Mouse (Mus musculus): Measurements from ENCODE around the gene Fes.

The Fes gene

DNA sequence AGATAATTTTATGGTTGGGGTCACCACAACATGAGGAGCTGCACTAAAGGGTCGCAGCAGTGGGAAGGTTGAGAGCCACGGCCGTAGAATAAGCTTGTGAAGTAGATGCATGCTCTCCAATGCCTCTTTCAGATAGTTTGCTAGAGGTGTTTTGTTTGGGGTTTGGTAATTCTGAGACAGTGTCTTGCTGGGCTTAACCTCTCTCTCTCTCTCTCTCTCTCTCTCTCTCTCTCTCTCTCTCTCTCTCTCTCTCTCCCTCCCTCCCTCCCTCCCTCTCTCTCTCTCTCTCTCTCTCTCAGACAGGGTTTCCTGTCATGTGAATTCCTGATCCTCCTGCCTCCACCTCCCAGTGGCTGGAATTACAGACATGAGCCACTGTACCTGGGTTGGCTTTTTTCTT, 13.0 kb downstream of the Fes start:
- DNase-seq (ENCODE audit: low spot score in 2 of 2), result no peak

DNA sequence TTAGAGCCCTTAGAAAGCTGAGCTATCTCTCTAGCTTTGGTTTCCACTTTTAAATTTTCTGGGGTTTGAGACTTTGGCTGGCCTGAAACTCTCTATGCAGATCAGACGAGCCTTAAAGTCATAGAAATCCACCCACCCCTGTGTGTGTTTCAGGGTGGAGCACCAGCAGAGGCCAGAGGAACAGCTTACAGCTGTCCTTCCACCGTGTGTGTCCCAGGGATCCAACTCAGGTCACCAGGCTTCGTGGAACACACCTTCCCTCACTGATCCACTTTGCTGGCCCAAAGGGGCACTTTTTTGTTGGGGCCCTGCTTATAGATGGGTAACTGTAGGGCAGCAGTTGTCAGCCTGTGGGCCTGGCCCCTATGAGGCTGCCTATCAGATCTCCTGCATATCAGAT, 13.5 kb downstream of the Fes start:
- DNase-seq (ENCODE audit: low spot score in 2 of 2), result no peak

DNA sequence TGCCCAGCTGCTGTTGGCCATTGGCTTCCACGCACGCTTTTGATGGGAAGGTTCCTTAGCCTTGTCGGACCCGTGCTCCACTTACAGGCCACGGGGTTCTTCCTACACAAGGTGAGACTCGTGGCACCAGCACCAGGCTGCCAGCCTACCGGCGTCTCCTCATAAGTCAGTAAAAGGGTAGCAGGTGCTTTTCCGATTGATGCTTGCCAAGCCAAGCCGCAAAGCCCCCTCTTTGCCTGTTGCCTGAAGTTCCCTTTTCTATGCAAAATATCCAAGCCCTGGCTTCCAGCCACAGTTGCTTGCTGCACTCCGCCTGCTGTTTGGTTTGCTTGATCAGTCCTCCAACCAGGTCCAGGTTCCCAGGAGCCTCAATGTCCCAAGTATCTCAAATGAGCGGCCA, 13.9 kb downstream of the Fes start:
- no peak for DNase-seq (ENCODE audit: low spot score in 2 of 2)

DNA sequence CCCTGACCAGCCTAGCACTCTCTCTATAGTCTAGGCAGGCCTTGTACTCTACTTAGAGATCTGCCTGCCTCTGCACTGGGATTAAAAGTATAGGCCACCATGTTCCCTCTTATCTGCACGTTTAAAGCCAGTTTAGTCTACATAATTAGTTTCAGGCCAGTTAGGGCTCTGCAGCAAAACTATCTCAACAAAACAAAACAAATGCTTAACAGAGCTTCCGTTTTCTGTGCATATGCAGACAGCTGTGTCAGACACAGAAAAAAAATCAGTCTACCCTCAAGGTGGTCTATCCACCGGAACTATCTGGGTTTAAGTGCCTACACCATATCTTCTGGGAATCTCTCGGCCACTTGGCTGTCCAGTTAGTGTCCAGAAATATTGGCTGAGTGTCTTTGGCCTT, 14.4 kb downstream of the Fes start:
- no peak for DNase-seq (ENCODE audit: low spot score in 2 of 2)

DNA sequence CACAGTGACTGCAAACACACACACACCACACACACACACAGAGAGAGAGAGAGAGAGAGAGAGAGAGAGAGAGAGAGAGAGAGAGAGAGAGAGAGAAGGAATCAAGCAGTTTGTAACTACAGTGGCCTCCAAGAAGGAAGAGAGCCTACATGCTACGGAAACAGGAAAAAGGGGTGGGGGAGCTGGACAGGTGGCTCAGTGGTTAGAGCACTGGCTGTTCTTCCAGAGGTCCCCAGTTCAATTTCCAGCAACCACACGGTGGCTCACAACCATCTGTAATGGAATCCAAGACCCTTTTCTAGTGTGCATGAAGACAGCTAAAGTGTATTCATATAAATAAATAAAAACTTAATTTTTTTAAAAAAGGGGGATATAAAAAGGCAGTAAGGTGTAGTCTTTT, 15.1 kb downstream of the Fes start:
- no peak for DNase-seq (ENCODE audit: low spot score in 2 of 2)

DNA sequence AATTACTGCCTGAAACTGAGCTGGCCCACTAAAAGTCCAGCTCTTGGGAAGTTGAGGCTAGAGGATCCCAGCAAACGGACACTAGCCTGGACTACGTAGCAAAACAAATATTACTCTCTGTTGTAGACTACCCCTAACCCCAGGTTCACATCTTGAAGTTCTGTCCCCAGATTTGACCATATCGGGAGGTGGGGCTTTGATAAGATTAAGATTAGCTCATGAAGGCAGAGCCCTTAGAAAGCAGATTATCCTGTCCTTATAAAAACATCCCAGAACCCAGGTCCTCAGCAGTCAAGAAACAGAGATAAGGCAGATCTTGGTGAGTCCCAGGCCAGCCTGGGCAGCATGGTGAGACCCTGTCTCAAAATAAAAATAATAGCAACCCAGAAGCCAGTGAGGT, 15.6 kb downstream of the Fes start:
- DNase-seq (ENCODE audit: low spot score in 2 of 2), result no peak

DNA sequence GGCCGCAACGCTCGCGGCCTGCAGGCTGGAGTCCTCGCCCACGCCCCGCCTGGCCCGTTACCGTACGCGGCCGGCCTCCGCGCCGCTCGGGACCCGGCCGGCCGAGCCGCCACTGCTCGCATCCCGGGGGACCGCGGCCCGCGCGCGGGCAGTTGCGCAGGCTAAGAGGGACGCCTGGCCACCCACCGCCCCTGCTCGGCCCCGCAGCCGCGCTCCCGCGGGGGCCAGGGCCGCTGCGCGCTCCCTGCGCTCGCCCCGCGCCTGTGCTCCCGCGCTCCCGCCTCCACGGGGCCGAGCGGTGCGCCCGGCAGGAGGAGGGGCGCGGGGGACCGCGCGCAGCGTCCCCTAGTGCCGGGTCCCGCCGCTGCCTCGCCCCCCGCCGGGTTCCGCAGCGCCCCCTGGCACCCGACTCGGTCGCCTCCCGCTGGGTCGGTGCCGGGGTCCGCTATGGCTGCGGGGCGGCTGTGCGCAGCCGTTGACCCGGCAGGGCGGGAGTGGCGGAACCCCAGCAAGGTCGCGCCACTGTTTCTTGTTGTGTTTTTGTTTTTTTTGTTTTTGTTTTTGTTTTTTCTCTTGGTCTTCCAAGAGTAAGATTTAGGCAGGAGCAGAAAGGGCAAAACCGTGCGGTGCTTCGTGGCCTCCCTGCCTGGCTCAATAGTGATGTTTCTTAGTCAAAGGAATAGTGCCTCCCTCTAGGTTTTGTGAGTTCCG, 16.6 kb downstream of the Fes start, which contains the start of gene Man2a2:
TSS of gene Man2a2 (minus strand) at position 335 of the 711 bp plus-strand sequence.
- DNase-seq (ENCODE audit: low spot score in 2 of 2), result peak; percentile 52 to 82

DNA sequence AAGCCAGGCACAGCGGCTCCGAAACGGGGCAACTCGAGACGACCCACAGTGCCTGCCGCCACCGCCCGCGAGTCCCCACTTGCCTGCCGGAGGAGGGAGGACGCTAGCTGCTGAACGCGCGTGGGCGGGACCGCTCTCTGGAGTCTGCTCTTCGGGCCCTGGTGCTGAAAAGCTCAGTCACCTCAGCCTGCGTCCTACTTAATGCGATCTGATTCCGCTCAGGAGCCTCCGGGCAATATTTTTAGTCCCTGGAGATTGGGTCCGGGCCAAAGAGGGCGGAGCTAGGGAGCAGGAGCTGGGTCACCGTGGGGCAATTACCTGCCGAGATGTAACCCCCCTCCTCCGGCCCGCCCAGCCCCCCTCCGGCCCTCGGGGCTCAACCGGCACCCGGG, 17.1 kb downstream of the Fes start:
- DNase-seq (ENCODE audit: low spot score in 2 of 2), result peak; percentile 77 to 79

DNA sequence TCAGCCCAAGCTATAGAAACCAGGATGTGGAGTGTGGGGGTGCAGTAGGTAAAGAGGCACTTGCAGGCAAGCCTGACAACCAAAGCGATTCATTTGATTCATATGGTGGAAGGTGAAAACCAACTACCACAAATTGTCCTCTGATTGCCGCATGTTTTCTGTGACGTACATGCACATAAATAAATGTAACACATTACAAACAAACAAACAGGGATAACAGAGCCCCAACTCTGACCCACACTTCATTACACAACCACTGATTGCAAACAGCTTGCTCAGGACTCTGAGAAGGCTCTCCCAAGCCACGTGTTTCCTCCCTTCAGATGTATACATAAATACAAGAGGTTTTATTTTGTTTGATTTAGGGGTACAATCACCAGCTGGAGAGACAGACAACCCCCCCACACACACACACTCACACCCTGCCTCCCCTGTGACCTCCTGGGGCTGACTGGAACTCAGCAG, 17.7 kb downstream of the Fes start:
- DNase-seq (ENCODE audit: low spot score in 2 of 2), result no peak

DNA sequence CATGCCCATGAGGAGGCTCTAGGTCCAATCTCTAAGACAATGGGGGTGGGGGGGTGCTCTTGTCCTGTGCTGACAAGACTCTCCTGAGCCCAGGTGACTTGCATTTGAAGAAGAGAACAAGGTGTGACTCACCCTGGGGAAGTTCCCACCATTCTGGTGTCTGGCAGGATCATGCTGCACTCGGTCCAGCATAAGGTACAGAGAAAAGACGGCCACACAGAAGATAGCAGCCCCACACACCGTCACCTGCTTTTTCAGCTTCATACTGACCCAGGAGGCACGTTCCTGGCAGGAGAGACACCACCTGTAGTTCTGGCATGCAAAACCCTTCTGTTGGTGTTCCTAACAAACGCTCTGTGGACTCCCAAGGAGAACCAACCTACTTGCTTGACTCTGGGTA, 18.3 kb downstream of the Fes start:
- DNase-seq (ENCODE audit: low spot score in 2 of 2), result no peak

DNA sequence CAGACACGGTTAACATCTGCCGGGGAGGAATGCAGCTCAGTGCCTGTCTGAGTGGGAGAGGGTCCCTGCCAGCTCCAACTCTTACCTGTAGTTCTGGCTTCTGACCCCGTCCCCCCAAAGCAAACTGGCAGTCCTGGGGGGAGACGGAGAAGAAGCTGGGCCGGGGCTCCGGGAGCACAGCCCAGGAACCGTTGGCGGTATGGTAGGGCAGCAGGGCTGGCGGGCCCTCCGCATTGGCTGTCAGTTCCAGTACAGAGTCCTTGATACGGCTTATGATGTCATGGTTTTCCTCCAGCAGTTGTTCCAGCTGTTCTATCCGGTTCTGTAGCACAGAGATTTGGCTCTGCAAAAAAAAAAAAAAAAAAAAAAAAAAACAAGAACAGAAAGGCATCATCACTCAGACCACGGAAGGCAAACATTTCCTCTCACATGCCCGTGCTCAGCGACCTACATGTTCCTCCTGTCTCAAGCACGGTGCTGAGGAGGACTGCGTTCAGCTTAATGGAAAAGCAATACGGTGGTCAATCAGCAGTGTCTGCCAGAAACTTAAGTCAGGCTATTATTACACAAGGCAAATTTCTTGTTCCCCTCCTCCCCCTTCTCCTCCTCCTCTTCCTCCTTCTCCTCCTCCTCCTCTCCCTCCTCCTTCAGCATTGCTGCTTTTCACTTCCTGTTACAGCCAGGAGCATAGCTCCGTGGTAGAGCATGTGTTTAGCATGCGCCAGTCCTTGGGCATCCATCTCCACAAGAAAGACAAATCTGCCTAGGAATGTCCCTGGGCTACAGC, 18.9 kb downstream of the Fes start:
- no peak for DNase-seq (ENCODE audit: low spot score in 2 of 2)

DNA sequence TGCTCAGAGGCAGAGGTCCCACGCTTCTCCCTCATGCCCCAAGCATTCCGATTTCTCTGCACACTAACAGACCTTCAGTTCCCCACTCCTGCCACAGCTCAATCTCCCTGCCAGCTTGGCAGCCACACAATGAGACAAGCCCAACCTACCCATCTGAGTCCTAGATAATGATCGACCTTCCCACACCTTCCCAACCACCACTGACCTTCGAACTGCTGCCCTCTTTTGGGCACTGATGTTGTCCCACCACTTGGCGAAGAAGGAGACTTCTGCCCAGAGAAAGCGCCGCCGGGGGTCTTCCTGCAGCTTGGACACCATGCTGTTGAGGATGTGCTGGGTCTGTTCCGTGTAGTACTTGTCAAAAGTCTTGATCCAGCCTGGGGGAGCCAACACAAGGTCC, 19.7 kb downstream of the Fes start:
- DNase-seq (ENCODE audit: low spot score in 2 of 2), result no peak

DNA sequence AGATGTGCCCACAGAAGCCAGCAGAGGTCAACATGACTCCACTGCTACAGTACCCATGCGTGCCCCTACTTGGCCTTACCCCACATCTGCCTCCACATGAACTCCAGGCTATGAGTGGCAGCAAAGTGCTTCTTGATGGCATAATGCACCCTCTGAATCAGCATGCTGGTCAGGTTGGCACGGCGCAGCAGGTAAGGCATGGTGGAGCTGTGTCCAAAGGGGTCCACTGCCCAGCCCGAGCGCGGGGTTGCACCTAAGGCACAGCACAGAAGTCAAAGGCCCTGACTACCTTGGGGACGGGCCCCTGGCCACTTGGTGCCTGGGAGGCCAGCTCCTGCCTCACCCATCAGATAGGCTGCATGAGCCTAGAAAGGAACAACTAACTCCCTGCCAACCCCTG, 20.5 kb downstream of the Fes start:
- DNase-seq (ENCODE audit: low spot score in 2 of 2), result no peak

DNA sequence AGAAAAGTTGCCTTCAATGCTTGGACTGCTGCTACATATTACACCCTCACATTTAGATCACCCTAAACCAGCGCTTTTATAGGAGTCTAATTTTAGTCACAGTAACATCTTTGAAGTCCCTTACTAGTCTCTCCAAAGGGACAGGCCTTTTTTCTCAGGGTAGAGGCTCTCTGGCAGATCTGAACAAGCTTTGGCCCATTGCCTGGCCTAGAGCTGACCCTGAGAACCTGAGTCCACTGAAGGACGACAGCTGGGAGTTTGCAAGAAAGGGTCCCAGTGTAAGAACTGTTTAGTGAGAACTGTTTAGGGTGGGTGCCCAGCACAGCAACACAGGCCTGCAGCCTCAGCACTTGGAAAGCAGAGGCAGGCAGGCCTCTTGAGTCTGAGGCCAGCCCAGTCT, 22.0 kb downstream of the Fes start:
- no peak for DNase-seq (ENCODE audit: low spot score in 2 of 2)

DNA sequence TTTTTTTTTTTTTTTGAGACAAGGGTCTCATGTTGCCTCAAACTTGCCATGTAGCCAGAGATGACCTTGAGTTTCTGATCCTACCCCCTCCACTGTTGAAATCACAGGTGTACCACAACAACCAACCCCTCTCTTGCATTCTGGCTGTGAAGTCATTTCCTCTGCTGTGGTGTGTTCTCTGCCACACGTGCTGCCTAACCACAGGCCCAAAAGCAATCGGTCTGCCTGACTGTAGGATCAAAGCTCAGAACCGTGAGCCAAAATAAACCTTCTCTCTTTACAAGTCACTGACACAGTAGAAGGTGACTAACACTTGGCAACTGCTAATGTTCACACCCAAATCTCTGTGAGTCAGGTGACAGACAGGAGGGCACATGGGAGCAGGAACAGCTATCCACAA, 27.3 kb downstream of the Fes start:
- no peak for DNase-seq (ENCODE audit: low spot score in 2 of 2)

DNA sequence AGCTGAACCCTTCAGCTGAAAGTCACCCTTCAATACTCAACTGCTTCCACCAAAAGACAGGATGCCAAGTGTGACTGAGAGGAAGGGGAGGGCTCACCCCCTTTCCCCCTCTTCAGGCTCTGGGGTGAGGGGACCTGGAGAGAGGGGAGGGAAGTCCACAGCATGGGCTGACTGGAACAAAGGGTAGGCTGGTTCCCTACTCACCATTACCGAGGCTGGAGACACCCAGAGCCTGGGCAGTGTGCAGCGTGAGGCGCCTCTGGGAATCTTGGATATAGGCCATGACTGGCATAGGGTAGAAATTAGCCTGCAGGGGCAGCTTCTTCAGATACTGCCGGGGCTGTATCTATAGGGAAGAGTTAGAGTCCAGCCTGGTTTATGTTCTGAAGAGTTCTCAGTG, 29.7 kb downstream of the Fes start:
- DNase-seq (ENCODE audit: low spot score in 2 of 2), result no peak

DNA sequence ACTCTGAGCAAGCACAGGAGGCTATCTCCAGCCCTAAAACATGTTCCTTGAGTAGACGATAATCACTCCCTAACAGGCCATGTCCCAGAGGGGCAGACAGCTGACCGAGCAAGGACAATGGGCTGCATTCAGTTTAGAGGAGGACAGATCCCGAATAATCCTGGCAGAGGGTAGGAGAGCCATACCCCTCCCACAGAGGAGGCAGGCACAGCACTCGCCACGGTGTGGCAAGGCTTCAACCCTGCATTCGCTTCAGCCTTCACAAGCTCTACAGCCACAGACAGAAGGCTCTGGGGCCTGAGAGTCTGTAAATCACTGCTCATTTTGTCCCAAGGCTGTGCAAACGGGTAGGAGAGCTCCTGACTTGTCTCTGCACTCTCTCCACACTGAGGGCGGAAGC, 30.6 kb downstream of the Fes start:
- DNase-seq (ENCODE audit: low spot score in 2 of 2), result no peak

DNA sequence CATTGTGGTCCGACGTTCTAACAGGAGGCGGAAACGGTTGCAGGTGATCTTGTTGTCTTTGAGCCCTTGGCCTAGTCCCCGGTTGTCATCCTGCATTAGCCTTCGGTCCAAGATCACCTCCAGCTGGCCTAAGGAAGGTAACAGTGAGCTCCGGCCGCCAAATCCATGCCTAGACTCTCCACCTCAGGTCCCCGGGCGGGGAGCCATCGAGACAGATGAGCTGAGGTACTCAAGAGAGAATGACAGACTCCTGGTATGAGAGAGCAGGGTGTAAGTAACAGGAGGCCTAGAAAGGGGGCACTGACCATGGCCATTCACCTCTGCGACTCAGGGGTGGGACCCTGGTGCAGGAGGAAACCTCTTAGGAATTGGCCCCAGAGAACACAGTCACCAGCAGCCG, 31.4 kb downstream of the Fes start:
- DNase-seq (ENCODE audit: low spot score in 2 of 2), result no peak

DNA sequence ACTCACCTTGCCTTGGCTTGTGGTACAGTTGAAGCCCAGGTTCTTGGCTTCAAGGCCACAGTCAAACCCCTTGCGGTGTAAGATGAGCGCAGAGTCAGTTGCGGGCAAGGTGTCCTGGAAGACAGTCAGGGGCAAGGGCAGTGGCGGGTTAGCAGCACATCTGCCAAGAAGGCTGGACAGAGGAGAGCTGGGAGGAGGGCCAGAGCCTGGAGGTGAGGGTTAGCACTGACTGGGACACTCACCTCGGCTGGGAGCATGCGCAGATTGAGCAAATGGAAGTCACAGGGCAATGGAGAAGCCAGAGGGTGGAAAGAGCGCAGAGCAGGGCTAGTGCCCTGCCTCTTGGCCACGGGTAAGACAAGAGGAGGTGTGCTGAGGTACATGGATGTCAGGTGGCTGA, 34.8 kb downstream of the Fes start:
- no peak for DNase-seq (ENCODE audit: low spot score in 2 of 2)

DNA sequence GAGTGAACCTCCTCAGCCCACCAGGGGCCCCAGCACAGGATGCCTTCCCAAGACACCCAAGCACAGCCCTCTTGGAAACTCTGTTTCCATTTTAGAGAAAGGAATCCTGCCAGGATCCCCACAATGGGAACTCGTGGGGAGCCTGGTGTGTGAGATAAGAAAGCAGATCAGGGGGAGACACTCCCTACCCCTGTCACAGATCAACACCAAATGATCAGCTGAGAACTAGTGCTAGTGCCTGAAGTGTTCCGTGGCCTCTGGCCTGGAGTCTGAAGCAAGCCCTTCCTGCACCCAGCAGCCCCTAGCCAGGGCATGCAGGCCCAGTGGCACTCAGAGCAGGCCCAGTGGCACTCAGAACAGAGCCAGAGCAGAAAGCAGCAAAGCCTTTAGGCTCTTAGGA, 36.9 kb downstream of the Fes start:
- DNase-seq (ENCODE audit: low spot score in 2 of 2), result no peak

DNA sequence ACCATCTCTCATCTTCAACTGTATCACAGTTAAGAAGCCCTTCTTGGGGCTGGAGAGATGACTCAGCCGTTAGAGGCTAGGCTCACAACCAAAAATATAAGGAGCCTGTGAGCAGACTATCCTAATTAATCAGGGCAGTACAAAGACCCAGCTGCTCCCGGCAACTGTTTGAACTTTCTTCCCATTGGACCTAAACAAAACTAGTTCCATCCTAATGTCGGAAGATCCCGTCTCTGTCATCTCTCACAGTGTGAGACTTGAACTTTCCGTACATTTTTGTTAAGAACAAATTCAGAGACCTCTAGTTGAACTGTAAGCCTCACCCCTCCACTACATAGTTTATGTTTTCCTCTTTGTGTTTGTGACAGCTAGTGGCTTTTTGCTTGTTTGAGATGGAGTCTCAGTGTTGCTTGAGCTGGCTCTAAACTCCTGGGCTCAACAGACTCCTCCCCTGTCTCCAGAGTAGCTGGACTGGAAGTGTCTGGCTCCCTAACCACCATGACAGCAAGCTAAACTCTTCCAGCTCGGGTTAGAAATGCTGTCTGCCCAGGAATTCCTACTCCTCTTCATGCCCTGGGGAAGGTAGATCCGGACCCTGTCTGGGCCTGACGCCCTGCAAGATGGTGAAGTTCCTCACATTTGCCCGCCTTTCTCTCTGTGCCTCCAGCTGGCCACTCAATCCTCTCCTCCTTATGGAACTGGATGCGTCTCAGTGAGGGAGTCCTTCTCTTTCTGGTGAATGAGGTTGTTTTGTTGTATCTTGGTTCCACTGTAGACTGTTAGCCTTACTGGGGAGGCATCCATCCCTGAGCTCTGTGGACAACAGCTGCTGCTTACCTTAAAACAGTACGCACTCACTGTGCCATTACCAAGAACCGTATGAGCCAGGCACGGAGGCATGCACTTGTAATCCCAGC, 39.8 kb downstream of the Fes start:
- DNase-seq (ENCODE audit: low spot score in 2 of 2), result no peak

DNA sequence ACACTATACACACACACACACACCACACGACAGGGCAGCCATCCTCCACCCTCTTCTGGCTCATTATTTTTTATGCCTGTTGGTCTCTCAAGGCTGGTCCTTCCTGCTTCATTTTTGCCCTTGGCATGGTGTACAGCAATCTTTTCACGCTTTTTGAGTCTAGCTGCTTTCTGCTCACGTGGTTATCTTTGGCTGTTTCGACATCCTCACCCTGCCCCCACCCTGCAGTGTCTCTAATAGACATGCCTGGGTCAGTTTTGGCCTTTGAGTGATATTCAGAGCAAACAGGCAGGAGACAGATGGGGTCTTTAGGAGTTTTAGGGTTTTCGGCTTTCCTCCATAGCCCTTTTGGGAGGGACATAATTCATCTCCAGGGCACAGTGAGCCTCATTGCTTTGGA, 40.9 kb downstream of the Fes start:
- DNase-seq (ENCODE audit: low spot score in 2 of 2), result no peak
